Mouse (Mus musculus) neural tube, embryonic 10.5 days (tissue): ENCODE results near the gene Mpig6b.
A peak's percentile ranks its signal among the peaks of the same experiment; 100 is the strongest.
"Not testable (repeated sequence)": the region's sequence is repeated elsewhere in the genome, so short reads cannot be mapped to it uniquely, and the experiment has no call there.

Experiments
- DNase-seq: peaks from one replicate; pipeline ENCODE4 v3.0.0-alpha.2; 2017; ENCODE audit warnings: low spot score; ENCODE audit errors: extremely low spot score

Mpig6b gene

GRCm38 (mm10) chr17:35039121-35039873, 26.7 kb downstream of the Mpig6b start:
- DNase-seq = no peak

GRCm38 (mm10) chr17:35034896-35035295, 31.1 kb downstream of the Mpig6b start:
- no peak for DNase-seq

GRCm38 (mm10) chr17:35033703-35034102, 32.3 kb downstream of the Mpig6b start:
- not testable (repeated sequence) for DNase-seq

GRCm38 (mm10) chr17:35032323-35032870, 33.6 kb downstream of the Mpig6b start:
- DNase-seq = no peak

- no peak for DNase-seq
Measured at GRCm38 (mm10) chr17:35031880-35032279, 34.1 kb downstream of the Mpig6b start.

GRCm38 (mm10) chr17:35031272-35031671, 34.7 kb downstream of the Mpig6b start:
- no peak for DNase-seq

GRCm38 (mm10) chr17:35029691-35030532, 36.1 kb downstream of the Mpig6b start:
- peak; percentile 43 for DNase-seq

- no peak for DNase-seq
Measured at GRCm38 (mm10) chr17:35028315-35028714, 37.7 kb downstream of the Mpig6b start.

- peak; percentile 40 for DNase-seq
Measured at GRCm38 (mm10) chr17:35027277-35028068, 38.5 kb downstream of the Mpig6b start, which contains the start of gene Sapcd1. Gene Sapcd1, minus strand, starts transcription at chr17:35028016.

- DNase-seq = no peak
Measured at GRCm38 (mm10) chr17:35026206-35026605, 39.8 kb downstream of the Mpig6b start.

GRCm38 (mm10) chr17:35024691-35025488, 41.1 kb downstream of the Mpig6b start:
- DNase-seq = no peak

GRCm38 (mm10) chr17:35024261-35024660, 41.7 kb downstream of the Mpig6b start:
- no peak for DNase-seq

GRCm38 (mm10) chr17:35023756-35024155, 42.2 kb downstream of the Mpig6b start:
- DNase-seq = no peak

- DNase-seq = no peak
Measured at GRCm38 (mm10) chr17:35023221-35023620, 42.8 kb downstream of the Mpig6b start.

- DNase-seq = no peak
Measured at GRCm38 (mm10) chr17:35022541-35023060, 43.4 kb downstream of the Mpig6b start.

GRCm38 (mm10) chr17:35021842-35022477, 44.0 kb downstream of the Mpig6b start:
- DNase-seq = no peak

- DNase-seq = peak; percentile 97
Measured at GRCm38 (mm10) chr17:35021163-35021808, 44.7 kb downstream of the Mpig6b start.

GRCm38 (mm10) chr17:35020551-35020950, 45.4 kb downstream of the Mpig6b start:
- no peak for DNase-seq

- DNase-seq = no peak
Measured at GRCm38 (mm10) chr17:35019894-35020293, 46.1 kb downstream of the Mpig6b start.
